21 mouse cellular contexts compared by ENCODE assay signal in genomic region chr9:48722261-48722920, GRCm38 (mm10).
DNase-seq lines count a peak whose midpoint lies in the region; ATAC-seq and TF ChIP-seq lines count a peak whose summit lies in the region.
"Had no signal": no experiment of that assay in that cellular context is flagged by ENCODE, and none has a peak within 500 bp of the region (broad histone marks: within the 10 kb centered on the region; RNA-seq: fewer than 3 reads in every experiment).

No protein-coding gene starts in this region.

- no peaks in the 10 kb centered on the region for H3K9me3 ChIP-seq in hindbrain, embryonic 10.5 days
- H3K9me3 ChIP-seq in hindbrain, embryonic 11.5 days (ENCODE audit: control insufficient read depth, low read length), result no peaks in the 10 kb centered on the region
- H3K9me3 ChIP-seq in lung, embryonic 15.5 days, result no peaks in the 10 kb centered on the region
- H3K9me3 ChIP-seq: forebrain, embryonic 12.5 days; megakaryocyte, embryonic 14.5 days; neural tube, embryonic 13.5 days had no signal

- no peaks in the 10 kb centered on the region for H3K27me3 ChIP-seq in hindbrain, embryonic 10.5 days (ENCODE audit: insufficient read depth, poor library complexity, severe bottlenecking)
- no peaks in the 10 kb centered on the region for H3K27me3 ChIP-seq in hindbrain, embryonic 11.5 days (ENCODE audit: control insufficient read depth, insufficient read depth, low read length)
- H3K27me3 ChIP-seq in lung, embryonic 15.5 days, result no peaks in the 10 kb centered on the region; the same call in 1 of the 2 replicates
- H3K27me3 ChIP-seq in small intestine, adult 2 months (ENCODE audit: control insufficient read depth, insufficient read depth, low read length), result no peaks in the 10 kb centered on the region
- H3K27me3 ChIP-seq: forebrain, embryonic 12.5 days; megakaryocyte, embryonic 14.5 days had no signal

- no peak overlapping the region for H3K4me3 ChIP-seq in hindbrain, embryonic 10.5 days
- H3K4me3 ChIP-seq in hindbrain, embryonic 11.5 days (ENCODE audit: low read depth, low read length), result no peak overlapping the region
- H3K4me3 ChIP-seq in lung, embryonic 15.5 days, result no peak overlapping the region
- no peak overlapping the region for H3K4me3 ChIP-seq in small intestine, adult 2 months (ENCODE audit: low read depth, low read length)
- H3K4me3 ChIP-seq: forebrain, embryonic 12.5 days; megakaryocyte, embryonic 14.5 days; neural tube, embryonic 13.5 days had no signal

- peaks cover 28% of the 10 kb centered on the region for H3K36me3 ChIP-seq in hindbrain, embryonic 10.5 days
- H3K36me3 ChIP-seq in hindbrain, embryonic 11.5 days (ENCODE audit: control insufficient read depth, insufficient read depth, low read length), result no peaks in the 10 kb centered on the region
- H3K36me3 ChIP-seq in lung, embryonic 15.5 days, result no peaks in the 10 kb centered on the region
- H3K36me3 ChIP-seq in small intestine, adult 2 months (ENCODE audit: control insufficient read depth, insufficient read depth, low read length), result no peaks in the 10 kb centered on the region
- H3K36me3 ChIP-seq: forebrain, embryonic 12.5 days; neural tube, embryonic 13.5 days had no signal

- H3K27ac ChIP-seq in hindbrain, embryonic 10.5 days, result 0 out of 2 replicates have a peak overlapping the region, but pooled peaks have one; percentile 18
- no peak overlapping the region for H3K27ac ChIP-seq in hindbrain, embryonic 11.5 days (ENCODE audit: low read depth, low read length)
- H3K27ac ChIP-seq in lung, embryonic 15.5 days, result peak overlapping the region; percentile 95
- peak overlapping the region; percentile 71; the same call in 1 of the 2 replicates for H3K27ac ChIP-seq in small intestine, adult 2 months (ENCODE audit: insufficient read depth, low read depth, low read length)
- H3K27ac ChIP-seq: forebrain, embryonic 12.5 days; hindbrain, embryonic 14.5 days; neural tube, embryonic 13.5 days had no signal

- DNase-seq in gastrocnemius, postnatal 25 days, result peak; percentile 8
- no peak for DNase-seq in gastrocnemius, postnatal 10 days
- DNase-seq in hindbrain, embryonic 10.5 days (ENCODE audit: low spot score), result no peak
- no peak for DNase-seq in hindbrain, embryonic 11.5 days (ENCODE audit: low spot score)
- no peak for DNase-seq in lung, postnatal 10 days
- DNase-seq: adrenal gland, postnatal 25 days; cerebellum, adult 18-20 months; cerebellum, postnatal 36 days; gastrocnemius, postnatal 14 days; kidney, adult 9 months; left cerebral cortex, postnatal 4 days; liver; lung, embryonic 14.5 days; midbrain, embryonic 14.5 days; spleen, adult 18-20 months had no signal

- H3K9ac ChIP-seq in hindbrain, embryonic 11.5 days (ENCODE audit: low read depth, low read length), result no peak overlapping the region
- H3K9ac ChIP-seq in lung, embryonic 15.5 days, result no peak overlapping the region; the same call in 1 of the 2 replicates
- H3K9ac ChIP-seq: forebrain, embryonic 12.5 days; hindbrain, embryonic 14.5 days; lung, embryonic 14.5 days; neural tube, embryonic 13.5 days had no signal

- ATAC-seq in hindbrain, embryonic 11.5 days (ENCODE audit: low FRiP score), result no peak
- ATAC-seq in lung, embryonic 15.5 days (ENCODE audit: borderline replicate concordance, extremely low read depth, low FRiP score, low TSS enrichment), result no peak

- no peak overlapping the region for H3K4me2 ChIP-seq in hindbrain, embryonic 11.5 days (replicated peaks; ENCODE audit: low read depth, low read length)
- H3K4me2 ChIP-seq in lung, embryonic 15.5 days, result no peak overlapping the region
- H3K4me2 ChIP-seq: forebrain, embryonic 12.5 days; hindbrain, embryonic 14.5 days; lung, embryonic 14.5 days; neural tube, embryonic 13.5 days had no signal

- H3K4me1 ChIP-seq in hindbrain, embryonic 10.5 days (replicated peaks), result peaks cover 38% of the 10 kb centered on the region
- no peaks in the 10 kb centered on the region; the same call in 1 of the 2 replicates for H3K4me1 ChIP-seq in hindbrain, embryonic 11.5 days (replicated peaks; ENCODE audit: control insufficient read depth, insufficient read depth, low read length)
- H3K4me1 ChIP-seq in lung, embryonic 15.5 days, result peaks cover 21% of the 10 kb centered on the region
- peaks cover 11% of the 10 kb centered on the region; the same call in 1 of the 2 replicates for H3K4me1 ChIP-seq in small intestine, adult 2 months (ENCODE audit: control insufficient read depth, insufficient read depth, insufficient read length, low read length)

- WGBS in hindbrain, embryonic 10.5 days, result 89% methylated on average over 3 of the region's 3 CpGs
- 81% methylated on average over 3 of the region's 3 CpGs for WGBS in hindbrain, embryonic 11.5 days
- WGBS in lung, embryonic 15.5 days, result 74% methylated on average over 3 of the region's 3 CpGs
- 92% methylated on average over 3 of the region's 3 CpGs for WGBS in small intestine, adult 2 months

- TF ChIP-seq POLR2A in small intestine, adult 2 months (IDR thresholded peaks at IDR 0.05; ENCODE audit: low read depth, low read length), result no peak

- TF ChIP-seq CTCF in small intestine, adult 2 months (IDR thresholded peaks at IDR 0.05; ENCODE audit: extremely low read depth, insufficient read length, insufficient replicate concordance, low read depth, low read length), result no peak
